Mouse (Mus musculus) lung, embryonic 16.5 days (tissue): Measurements from ENCODE around the gene Adipor2. TPM values are rescaled to one million over a fixed set of nuclear protein-coding genes. Genes with fewer than 3 reads are reported as not detected.

ENCODE experiments used
- ATAC-seq: fragments of 200-750 bp; cut with Nextera tagmentation; 2 replicates; pipeline ENCODE4 v1.8.0; 2017; ENCODE audit warnings: low read depth, mild to moderate bottlenecking, moderate library complexity
- H3K27ac ChIP-seq: fragments of 300-500 bp; sonication (generic); 2 replicates; pipeline ENCODE4 v1.5.1; 2014; ENCODE audit warnings: mild to moderate bottlenecking, control low read depth, low read length
- H3K27me3 ChIP-seq: fragments of 300-500 bp; sonication (generic); 2 replicates; pipeline ENCODE4 v1.6.1; 2014; ENCODE audit warnings: low read depth, low read length, mixed read lengths; ENCODE audit not compliant: control insufficient read depth, insufficient read depth
- H3K36me3 ChIP-seq: fragments of 300-500 bp; sonication (generic); 2 replicates; pipeline ENCODE4 v1.6.1; 2014; ENCODE audit warnings: low read length; ENCODE audit not compliant: control insufficient read depth, insufficient read depth
- H3K4me1 ChIP-seq: fragments of 300-500 bp; sonication (generic); replicated peaks from 2 replicates; pipeline ENCODE4 v1.6.1; 2014; ENCODE audit warnings: low read length, mixed read lengths; ENCODE audit not compliant: control insufficient read depth, insufficient read depth
- H3K4me2 ChIP-seq: fragments of 300-500 bp; sonication (generic); 2 replicates; pipeline ENCODE4 v1.6.1; 2014; ENCODE audit warnings: low read depth, low read length, control low read depth
- H3K4me3 ChIP-seq: fragments of 300-500 bp; sonication (generic); 2 replicates; pipeline ENCODE4 v1.5.1; 2014; ENCODE audit warnings: mild to moderate bottlenecking, low read length, control low read depth
- H3K9ac ChIP-seq: fragments of 300-500 bp; sonication (generic); 2 replicates; pipeline ENCODE4 v1.6.1; 2014; ENCODE audit warnings: low read length, control low read depth
- H3K9me3 ChIP-seq: fragments of 300-500 bp; sonication (generic); 2 replicates; pipeline ENCODE4 v1.6.1; 2016; ENCODE audit warnings: low read length; ENCODE audit not compliant: control insufficient read depth
- WGBS: fragments of 180-500 bp; shearing (Covaris S2); extraction: QIAGEN DNeasy Blood & Tissue Kit; methylation state at CpG from one replicate; pipeline ENCODE4 v1.1.7; 2014; 5-methylcytosine and 5-hydroxymethylcytosine counted together
- polyA plus RNA-seq: library from polyadenylated mRNA; unstranded; fragments of >200 nt; fragmentation: Nextera tagmentation; extraction: Ambion mirVana; gene quantifications from 2 replicates; pipeline ENCODE4 v1.2.1, GENCODE M21; 2015

Gene Adipor2
- 43.4 and 46.4 TPM in 2 replicates for polyA plus RNA-seq

DNA sequence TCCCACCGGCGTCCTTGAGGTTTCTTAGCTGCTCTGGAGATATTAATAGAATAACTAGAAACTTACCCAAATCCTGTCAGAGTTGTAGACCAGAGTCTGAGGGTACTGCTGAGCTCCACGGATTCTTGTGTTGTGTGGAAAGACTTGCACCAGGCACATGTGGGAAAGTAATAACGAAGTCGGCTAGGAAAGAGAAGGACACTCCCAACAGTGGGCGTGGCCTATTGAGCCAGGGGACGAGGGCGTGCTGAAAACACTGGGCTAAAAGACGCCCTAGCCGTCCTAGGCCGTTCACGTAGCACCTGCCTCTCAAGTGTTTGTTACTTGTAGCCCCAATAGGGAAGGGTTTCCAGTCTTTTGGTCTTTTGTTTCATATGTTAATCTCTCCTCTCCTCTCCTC, at the start of gene Adipor2:
Gene Adipor2, minus strand, starts transcription at position 351 of the 400 bp plus-strand sequence.
- peak within 1 kb of the TSS; percentile 20; the same call in 1 of the 2 replicates for H3K4me3 ChIP-seq
- ATAC-seq, result peak; percentile 77
- H3K27me3 ChIP-seq, result no peaks in the 10 kb centered on the region
- WGBS, result 5% methylated on average over 12 of the region's 12 CpGs
- no peaks in the 10 kb centered on the region for H3K9me3 ChIP-seq
- peak within 1 kb of the TSS; percentile 88 for H3K27ac ChIP-seq
- peak within 1 kb of the TSS; percentile 31; the same call in 1 of the 2 replicates for H3K9ac ChIP-seq
- peak within 1 kb of the TSS; percentile 40 for H3K4me2 ChIP-seq
- no peaks in the 10 kb centered on the region for H3K36me3 ChIP-seq
- peaks cover 2% of the 10 kb centered on the region; the same call in 1 of the 2 replicates for H3K4me1 ChIP-seq

DNA sequence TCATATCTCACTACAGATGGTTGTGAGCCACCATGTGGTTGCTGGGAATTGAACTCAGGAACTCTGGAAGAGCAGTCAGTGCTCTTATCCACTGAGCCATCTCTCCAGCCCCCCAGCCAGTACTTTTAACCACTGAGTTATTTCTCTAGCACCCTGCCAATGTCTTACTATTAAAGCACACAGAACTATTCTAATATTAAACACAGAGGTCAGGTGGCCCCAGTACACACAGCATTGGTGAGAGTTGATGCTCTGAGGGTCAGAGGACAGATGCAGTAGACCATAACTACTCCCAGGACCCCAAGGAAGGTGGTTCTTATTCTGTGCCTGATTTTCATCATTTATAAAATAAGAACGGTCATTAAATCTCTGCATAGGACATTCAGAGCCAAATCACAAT, 48.7 kb upstream of the Adipor2 start:
- 89% methylated on average over 1 of the region's 1 CpGs for WGBS
- no peak for ATAC-seq
- Histone ChIP-seq H3K36me3 (no peaks in the 10 kb centered on the region), H3K27me3 (no peaks in the 10 kb centered on the region), H3K4me3 (no peak overlapping the region), H3K9me3 (no peaks in the 10 kb centered on the region), H3K9ac (no peak overlapping the region), H3K4me1 (no peaks in the 10 kb centered on the region), H3K4me2 (no peak overlapping the region), H3K27ac (no peak overlapping the region)

DNA sequence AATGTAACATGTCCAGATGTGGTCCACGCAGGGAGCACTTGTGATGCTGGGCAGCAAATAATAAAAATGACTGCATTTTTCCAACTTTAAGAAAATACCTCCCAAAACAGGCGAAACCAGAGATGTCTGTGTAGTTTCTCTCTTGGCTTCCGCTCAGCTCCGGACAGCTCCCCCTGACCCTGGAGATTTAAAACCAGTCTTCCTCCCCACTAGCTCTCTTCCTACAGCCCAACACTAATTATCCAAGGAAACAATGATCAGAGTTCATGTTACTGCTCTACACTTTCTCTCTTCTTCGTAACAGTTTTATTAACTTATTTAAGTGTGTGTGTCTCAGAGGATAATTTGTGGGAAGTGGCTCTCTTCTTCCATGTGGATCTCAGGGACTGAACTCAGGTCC, 42.9 kb upstream of the Adipor2 start:
- no peaks in the 10 kb centered on the region for H3K9me3 ChIP-seq

DNA sequence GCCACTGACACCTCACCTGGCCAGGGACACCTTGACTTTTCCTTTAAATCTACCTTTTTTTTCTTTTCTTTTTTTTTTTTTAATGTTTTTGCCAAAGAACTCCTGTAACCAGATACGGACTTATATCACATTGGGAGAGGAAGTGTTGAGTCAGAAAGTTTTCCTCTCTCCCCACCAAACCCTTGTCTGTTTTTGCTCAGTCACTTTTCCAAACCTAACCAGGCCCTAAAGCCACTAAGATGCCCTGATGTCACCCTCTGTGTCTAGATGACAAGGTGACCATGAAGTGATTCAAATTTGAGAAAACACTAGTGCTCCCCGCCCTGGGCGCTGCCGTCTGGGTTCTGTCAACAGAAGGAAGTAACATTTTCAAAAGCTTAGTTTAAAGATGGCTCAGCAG, 41.5 kb upstream of the Adipor2 start:
- Histone ChIP-seq H3K4me3 (no peak overlapping the region), H3K4me1 (no peaks in the 10 kb centered on the region), H3K9ac (no peak overlapping the region), H3K36me3 (no peaks in the 10 kb centered on the region), H3K27me3 (no peaks in the 10 kb centered on the region), H3K9me3 (no peaks in the 10 kb centered on the region), H3K27ac (no peak overlapping the region), H3K4me2 (no peak overlapping the region)
- WGBS, result 57% methylated on average over 4 of the region's 4 CpGs
- no peak for ATAC-seq

More for the DNA sequence above, 42.9 kb upstream of the Adipor2 start:
- H3K4me2 ChIP-seq, result no peak overlapping the region
- H3K27me3 ChIP-seq, result no peaks in the 10 kb centered on the region
- no peaks in the 10 kb centered on the region for H3K4me1 ChIP-seq
- 73% methylated on average over 5 of the region's 5 CpGs for WGBS
- no peak overlapping the region for H3K9ac ChIP-seq
- H3K36me3 ChIP-seq, result no peaks in the 10 kb centered on the region
- ATAC-seq, result no peak
- H3K4me3 ChIP-seq, result no peak overlapping the region
- H3K27ac ChIP-seq, result no peak overlapping the region

DNA sequence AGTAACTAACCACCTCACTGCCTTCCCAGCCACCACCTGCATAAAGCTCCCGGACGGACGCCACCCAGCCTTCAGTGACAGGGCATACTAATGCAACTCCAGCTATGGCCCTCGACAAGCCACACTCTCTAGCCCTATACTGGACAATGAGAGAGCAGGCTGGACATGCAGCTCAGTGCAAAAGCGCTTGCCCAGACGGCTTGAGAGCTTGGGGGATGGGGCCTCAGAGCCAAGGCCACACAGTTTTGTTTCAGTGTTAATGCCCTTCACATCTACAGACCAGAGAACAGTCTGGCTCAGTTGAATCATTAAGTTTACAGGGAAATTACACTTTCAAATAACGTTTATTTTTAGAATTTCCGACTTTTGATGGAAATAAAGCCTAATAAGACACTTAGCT, 40.7 kb upstream of the Adipor2 start:
- no peaks in the 10 kb centered on the region for H3K4me1 ChIP-seq
- H3K27me3 ChIP-seq, result no peaks in the 10 kb centered on the region
- no peak overlapping the region for H3K9ac ChIP-seq
- no peak overlapping the region for H3K4me3 ChIP-seq
- H3K4me2 ChIP-seq, result no peak overlapping the region
- ATAC-seq, result no peak
- no peak overlapping the region for H3K27ac ChIP-seq
- H3K9me3 ChIP-seq, result no peaks in the 10 kb centered on the region
- no peaks in the 10 kb centered on the region for H3K36me3 ChIP-seq
- 55% methylated on average over 8 of the region's 8 CpGs for WGBS

DNA sequence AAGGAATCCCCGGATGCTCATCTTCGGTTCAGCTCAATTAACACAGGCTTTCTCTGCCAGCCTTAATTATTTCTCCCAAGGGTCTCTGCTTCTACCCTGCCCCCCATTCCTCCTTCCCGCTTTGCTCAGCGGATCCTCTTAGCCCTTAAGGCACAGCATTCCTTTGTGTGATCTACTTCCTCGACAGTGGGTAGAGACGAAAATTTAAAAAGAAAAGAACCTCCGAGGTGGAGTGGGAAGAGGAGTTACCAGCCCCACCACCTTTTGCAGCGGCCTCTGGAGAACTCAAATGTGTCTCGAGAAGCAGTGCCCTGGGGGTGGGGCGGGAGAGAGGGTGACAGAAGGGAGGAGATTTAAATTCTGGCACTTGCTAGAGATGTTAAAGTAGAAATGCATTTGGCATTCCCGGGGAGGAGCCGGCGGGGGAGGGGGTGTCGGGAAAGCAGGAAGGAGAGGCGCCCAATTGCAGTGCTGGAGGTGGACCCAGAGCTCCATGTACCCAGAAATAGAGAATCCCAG, 34.5 kb upstream of the Adipor2 start:
- peak overlapping the region; percentile 55 for H3K9ac ChIP-seq
- H3K4me2 ChIP-seq, result peak overlapping the region; percentile 82
- WGBS, result under 1% methylated on average over 15 of the region's 15 CpGs
- no peaks in the 10 kb centered on the region for H3K27me3 ChIP-seq
- H3K36me3 ChIP-seq, result no peaks in the 10 kb centered on the region
- H3K4me1 ChIP-seq, result peaks cover 27% of the 10 kb centered on the region
- H3K9me3 ChIP-seq, result no peaks in the 10 kb centered on the region
- H3K27ac ChIP-seq, result peak overlapping the region; percentile 68
- peak overlapping the region; percentile 42 for H3K4me3 ChIP-seq
- peak; percentile 71 for ATAC-seq

DNA sequence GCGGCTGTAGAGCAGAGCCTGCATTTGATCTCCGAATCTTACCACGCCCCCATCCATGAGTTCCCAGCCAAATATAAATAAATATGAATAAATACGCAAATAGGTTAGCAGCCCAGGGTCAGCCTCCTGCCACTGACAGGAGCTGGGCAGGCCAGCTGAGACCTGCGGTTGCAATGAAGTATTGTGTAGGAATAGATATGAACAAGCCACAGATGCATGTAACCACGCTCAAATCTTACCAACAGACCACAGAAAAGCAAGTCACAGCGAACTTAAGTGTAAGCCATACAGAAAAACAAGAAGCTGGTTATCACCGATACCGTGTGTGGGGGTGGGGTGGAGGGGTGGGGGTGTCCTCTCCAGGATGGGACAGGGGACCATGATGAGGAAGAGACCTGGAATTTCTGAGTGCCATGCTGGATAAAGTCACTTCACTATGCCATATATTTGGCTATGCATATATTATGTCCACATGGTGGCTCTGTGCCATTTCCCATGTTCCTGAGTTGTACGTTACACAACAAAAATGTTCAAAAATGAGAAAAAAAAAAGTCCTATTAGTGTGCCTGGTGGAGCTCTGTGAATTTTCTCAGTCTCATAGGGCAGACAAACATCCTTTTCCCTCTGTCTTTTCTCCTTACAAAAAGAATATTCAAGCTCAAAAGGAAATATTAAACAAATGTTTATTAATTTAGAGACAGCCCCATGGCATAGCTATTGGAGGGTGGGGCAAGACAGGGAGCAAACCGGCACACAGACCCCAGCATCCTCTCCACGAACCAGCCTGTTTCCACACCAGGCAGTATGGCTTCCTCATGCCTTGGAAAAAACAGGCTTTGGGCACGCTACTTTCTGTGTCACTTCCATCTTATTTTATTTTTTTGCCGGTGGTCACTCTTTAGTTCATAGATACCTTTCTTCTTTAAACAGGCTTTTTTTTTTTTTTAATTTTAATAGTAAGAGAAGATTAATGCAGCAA, 33.8 kb upstream of the Adipor2 start:
- no peak for ATAC-seq
- 22% methylated on average over 14 of the region's 14 CpGs for whole genome bisulfite sequencing
- Histone ChIP-seq H3K9ac (no peak overlapping the region), H3K27me3 (no peaks in the 10 kb centered on the region), H3K36me3 (no peaks in the 10 kb centered on the region), H3K4me3 (peak overlapping the region; percentile 42), H3K4me2 (peak overlapping the region; percentile 82), H3K4me1 (peaks cover 27% of the 10 kb centered on the region), H3K27ac (peak overlapping the region; percentile 68; the same call in 1 of the 2 replicates), H3K9me3 (no peaks in the 10 kb centered on the region)

DNA sequence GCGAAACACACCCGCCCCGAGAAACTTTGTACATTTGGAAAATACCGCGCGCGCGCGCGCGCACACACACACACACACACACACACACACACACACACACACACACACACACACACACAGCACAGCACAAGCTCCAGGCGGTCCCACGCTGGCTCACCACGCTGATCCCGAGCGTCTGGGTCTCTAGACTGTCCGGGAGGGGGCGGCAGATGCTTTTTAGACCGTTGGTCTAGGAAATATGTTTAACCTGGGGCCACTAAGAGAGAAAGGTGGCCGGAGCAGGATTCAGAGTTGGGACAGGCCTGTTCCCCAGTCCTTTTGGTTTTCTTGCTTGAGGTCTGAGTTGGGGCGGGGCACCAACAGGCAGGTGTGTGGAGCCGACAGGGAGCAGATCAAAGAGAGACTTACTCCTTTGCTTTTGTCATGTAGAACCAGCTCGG, 31.6 kb upstream of the Adipor2 start:
- Histone ChIP-seq H3K27me3 (no peaks in the 10 kb centered on the region), H3K4me3 (peak overlapping the region; percentile 42), H3K4me2 (peak overlapping the region; percentile 77), H3K9me3 (no peaks in the 10 kb centered on the region), H3K36me3 (no peaks in the 10 kb centered on the region), H3K4me1 (peaks cover 27% of the 10 kb centered on the region), H3K9ac (peak overlapping the region; percentile 52), H3K27ac (no peak overlapping the region)
- peak; percentile 69 for ATAC-seq
- WGBS, result 3% methylated on average over 23 of the region's 23 CpGs

DNA sequence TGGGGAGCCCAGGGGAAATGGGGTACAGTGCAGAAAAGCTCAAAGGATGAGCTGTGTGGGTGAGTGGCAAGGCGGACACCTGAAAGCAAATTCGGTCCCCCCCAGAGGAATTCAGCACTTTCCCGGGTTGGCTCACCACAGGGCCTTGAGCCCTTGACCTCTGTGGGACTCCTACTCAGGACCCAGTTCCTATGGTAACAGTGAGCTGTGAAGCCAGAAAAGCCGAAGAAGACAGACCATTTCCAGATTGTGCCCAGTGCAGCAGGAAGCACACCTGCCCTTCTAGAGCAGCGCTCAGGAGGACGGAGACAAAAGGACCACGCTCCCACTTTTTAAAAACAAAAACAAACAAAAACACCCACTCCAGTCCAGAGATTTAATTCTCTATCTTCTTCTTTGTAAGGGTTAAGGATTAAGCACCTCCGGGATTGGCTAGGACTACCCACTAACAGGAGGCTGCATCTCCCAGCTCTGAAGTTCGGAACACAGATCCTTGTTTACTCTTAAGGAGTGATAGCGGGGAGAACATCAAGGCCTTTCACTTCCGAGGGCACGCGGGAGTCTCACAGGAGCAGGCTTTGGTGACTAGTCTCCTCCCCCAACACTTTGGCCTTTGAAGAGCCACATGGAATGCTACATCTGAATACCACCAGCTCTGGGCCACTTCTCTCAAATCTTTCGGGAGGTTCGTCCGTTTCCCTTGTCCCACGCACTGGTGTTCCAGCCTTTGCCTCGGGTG, 31.0 kb upstream of the Adipor2 start:
- peak; percentile 27 for ATAC-seq
- Histone ChIP-seq H3K9me3 (no peaks in the 10 kb centered on the region), H3K27me3 (no peaks in the 10 kb centered on the region), H3K4me2 (peak overlapping the region; percentile 77), H3K4me1 (peaks cover 31% of the 10 kb centered on the region), H3K36me3 (no peaks in the 10 kb centered on the region), H3K4me3 (peak overlapping the region; percentile 42), H3K27ac (no peak overlapping the region), H3K9ac (peak overlapping the region; percentile 52)
- WGBS, result 9% methylated on average over 18 of the region's 18 CpGs
